Mouse (Mus musculus) embryonic fibroblast, embryonic 13.5 days (primary cell): ENCODE measurements around the gene Itga3. TPM values are rescaled to one million over a fixed set of nuclear protein-coding genes. Genes with fewer than 3 reads are reported as not detected.
A peak's percentile ranks its signal among the peaks of the same experiment; 100 is the strongest.

Experiments
- H3K27ac ChIP-seq: 2 replicates; pipeline ENCODE4 v1.5.1; 2012; ENCODE audit warnings: low read length, control low read depth, inconsistent platforms; ENCODE audit not compliant: insufficient read depth
- H3K4me1 ChIP-seq: 2 replicates; pipeline ENCODE4 v1.6.1; 2011; ENCODE audit warnings: low read length; ENCODE audit not compliant: control insufficient read depth, insufficient read depth
- H3K4me3 ChIP-seq: 2 replicates; pipeline ENCODE4 v1.5.1; 2011; ENCODE audit warnings: mild to moderate bottlenecking, control low read depth, low read length; ENCODE audit not compliant: insufficient read depth
- CTCF ChIP-seq: IDR thresholded peaks from 2 replicates; pipeline ENCODE4 v1.5.1; 2011; ENCODE audit warnings: mild to moderate bottlenecking, control low read depth, low read length, moderate library complexity, borderline replicate concordance; ENCODE audit not compliant: insufficient read depth
- POLR2A ChIP-seq: IDR thresholded peaks from 2 replicates; pipeline ENCODE4 v1.6.1; 2011; ENCODE audit warnings: low read depth, mild to moderate bottlenecking, control low read depth, low read length, moderate library complexity
- polyA plus RNA-seq: library from polyadenylated mRNA; stranded (reverse); fragments of >200 nt; gene quantifications from 2 replicates; pipeline ENCODE4 v1.2.4, GENCODE M21; 2011; ENCODE audit warnings: low read depth; ENCODE audit not compliant: missing spikeins, insufficient read length

The Itga3 gene
- polyA plus RNA-seq, 1 experiment = 6.9 TPM

DNA sequence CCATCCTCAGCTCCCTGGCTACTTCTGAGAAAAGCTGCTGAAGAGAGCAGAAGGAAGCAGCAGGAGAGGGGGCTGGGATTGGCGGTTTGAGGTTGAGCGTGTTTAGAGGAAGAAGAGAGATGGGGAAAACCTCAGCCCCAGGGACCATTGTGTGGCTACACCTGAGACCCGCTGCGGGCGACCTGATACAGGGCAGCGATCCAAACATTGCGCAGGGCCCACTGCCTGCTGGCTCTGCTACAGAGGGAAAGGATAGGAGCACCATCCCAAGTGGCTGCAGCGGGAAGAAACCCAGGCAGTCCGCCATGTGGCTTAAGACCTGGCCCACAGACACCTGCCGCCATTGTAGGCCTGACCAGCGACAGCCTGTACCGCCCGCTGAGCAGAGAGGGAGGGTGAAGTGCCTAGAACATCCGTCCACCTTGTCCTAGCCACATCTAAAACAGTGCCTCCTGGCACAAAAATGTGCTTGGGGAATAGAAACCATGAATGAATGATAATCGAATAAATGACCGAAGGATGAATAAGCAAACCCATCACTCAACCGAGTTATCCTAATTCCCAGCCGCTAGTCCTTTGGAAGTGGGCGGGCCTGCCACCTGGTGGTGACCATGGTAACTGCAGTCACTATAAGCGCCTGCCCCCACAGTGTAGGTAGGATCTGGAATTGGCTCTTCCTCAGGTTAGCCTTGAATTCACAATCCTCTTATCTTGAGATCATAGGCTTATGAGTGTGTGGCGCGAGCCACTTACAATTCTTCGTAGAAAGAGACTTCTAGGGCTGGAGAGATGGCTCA, 30.0 kb upstream of the Itga3 start:
- Histone ChIP-seq H3K4me3 (no peak overlapping the region), H3K4me1 (peaks cover 8% of the 10 kb centered on the region), H3K27ac (no peak overlapping the region)
- TF ChIP-seq POLR2A = no peak
- peak; percentile 83; the same call in 1 of the 2 replicates for TF ChIP-seq CTCF

DNA sequence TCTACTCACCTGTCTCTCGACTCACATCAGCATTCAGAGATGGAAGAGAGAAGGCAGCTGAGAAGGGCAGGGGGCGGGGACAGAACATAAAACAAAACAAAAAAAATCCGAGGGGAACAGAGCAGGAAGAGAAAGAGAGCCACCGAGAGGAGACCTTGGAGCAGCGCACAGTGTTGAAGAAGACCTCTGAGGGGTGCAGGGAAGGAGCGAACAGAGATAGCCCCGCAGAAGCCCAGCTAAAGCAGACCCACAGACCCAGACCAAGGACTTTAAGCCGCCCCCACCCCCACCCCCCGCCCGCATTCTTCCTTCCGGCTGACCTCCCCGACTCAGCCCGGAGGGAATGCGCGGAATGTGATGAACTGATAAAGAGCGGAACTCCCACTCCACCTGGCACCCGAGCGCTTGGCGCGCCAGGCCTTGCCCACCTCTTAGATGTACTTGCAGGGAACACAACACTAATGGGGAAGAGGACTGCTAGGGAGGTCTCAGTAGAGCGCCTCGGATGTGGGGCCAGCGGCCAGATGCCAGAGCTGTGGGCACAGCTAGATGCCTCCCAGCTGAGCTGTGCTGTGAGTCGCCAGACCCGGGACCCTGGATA, 28.8 kb upstream of the Itga3 start:
- no peak overlapping the region for H3K27ac ChIP-seq
- H3K4me3 ChIP-seq = no peak overlapping the region; the same call in 1 of the 2 replicates
- TF ChIP-seq CTCF = no peak
- TF ChIP-seq POLR2A = no peak

DNA sequence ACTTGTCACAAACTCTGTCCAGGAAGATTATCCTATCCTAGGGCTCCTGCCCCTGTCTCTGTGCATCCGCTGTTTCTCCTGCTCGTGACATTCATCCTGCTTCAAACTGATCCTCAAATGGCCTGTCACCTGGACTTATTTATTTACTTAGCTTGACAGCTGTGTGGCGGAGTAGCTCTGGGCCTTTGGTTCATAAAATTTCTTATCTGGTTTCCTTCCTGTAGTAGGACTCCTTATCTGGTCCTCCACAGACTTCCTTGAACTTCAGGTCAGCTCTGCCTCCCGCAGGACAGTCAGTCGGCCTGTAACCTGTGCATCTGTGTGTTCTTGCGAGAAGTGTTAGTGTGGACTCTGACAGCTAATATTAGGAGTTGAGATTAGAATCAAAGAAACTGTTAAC, 27.7 kb upstream of the Itga3 start:
- H3K4me3 ChIP-seq = no peak overlapping the region
- TF ChIP-seq POLR2A (no peak), CTCF (no peak)
- H3K4me1 ChIP-seq = peaks cover 8% of the 10 kb centered on the region
- H3K27ac ChIP-seq = no peak overlapping the region

More for the DNA sequence above, 28.8 kb upstream of the Itga3 start:
- H3K4me1 ChIP-seq = peaks cover 8% of the 10 kb centered on the region

DNA sequence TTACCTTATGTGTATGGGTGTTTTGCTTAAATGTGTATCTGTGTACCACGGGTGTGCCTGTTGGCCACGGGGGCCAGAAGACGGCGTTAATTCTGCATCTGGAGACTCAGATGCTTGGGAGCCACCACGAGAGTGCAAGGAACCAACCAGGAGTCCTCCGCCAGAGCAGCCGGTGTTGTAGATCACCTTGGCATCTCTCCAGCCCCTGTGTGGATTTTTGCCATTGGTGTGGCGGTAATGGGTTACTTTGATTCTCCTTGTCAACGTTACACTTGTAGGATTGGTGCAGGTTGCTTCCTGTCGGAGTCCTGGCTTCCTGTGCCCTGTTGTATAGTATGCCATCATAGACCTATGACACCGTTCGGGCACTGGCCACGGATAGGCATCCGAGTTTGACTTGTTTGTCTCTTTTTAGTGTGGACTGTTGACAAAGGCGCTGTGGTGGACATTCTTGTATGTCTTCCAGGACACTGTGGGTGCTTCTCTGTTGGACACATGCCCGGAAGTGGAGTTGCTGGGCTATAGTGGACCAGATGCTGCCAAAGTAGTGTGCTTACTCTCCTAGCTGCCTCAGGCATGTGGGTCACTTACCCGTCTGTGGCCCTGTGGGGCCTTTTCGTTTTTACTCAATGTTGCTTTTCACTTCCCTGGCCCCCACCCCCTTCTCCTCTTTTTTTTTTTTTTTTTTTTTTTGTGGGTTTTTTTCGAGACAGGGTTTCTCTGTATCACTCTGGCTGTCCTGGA, 25.7 kb upstream of the Itga3 start:
- Histone ChIP-seq H3K4me3 (no peak overlapping the region), H3K4me1 (peaks cover 15% of the 10 kb centered on the region), H3K27ac (no peak overlapping the region)
- TF ChIP-seq CTCF = no peak
- TF ChIP-seq POLR2A = no peak

DNA sequence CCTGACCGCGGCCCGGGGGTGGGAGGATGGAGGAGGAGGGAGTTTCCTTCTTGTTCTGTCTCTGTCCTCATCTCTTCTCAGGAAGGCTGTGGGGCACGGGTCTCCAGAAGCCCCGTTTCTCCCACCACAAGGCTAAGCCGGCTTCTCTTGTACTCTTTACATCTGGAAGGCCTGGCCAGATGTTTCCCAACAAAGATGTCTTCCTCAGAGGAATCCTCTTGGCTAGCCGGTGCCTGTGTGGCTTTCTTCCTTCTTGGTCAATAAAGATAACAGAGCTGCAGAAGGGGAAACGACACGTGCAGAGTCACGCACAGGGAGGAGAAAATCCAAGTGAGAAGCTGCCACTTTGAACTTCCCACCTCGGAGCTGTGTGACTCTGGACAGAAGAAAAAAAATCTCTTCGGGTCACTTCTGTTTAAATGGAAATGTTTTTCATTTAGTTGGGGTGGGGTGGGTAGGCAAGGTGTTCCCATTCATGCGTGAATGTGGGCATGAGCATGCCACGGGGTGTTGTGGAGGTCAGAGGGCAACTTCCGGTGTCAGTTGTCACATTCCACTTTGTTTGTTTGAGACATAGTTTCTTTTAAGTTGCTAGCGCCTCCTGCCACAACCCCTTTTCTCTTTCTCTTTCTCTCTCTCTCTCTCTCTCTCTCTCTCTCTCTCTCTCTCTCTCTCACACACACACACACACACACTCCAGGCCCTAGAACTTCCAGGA, 24.6 kb upstream of the Itga3 start:
- Histone ChIP-seq H3K4me3 (no peak overlapping the region), H3K27ac (no peak overlapping the region), H3K4me1 (peaks cover 18% of the 10 kb centered on the region)
- TF ChIP-seq POLR2A (no peak), CTCF (no peak)

DNA sequence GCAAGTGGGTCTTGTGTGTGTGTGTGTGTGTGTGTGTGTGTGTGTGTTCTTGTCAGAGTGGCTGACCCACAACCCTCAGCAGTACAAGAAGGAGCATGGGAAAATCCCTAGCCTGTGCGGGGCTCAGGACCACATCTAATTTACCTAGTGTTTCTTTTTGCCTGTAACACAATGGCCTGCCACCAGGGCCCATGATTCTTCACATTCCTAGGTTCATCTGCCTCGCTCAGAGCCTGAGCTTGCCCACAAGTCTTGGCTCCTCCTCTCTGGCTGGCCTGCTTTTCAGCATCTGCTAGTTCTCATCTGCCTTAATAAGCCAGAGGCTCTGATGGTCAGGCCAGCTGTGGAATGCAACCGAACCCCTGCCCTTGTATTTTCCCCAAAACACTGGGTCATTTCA, 23.8 kb upstream of the Itga3 start:
- TF ChIP-seq CTCF (no peak), POLR2A (no peak)
- Histone ChIP-seq H3K4me1 (peaks cover 11% of the 10 kb centered on the region), H3K27ac (no peak overlapping the region), H3K4me3 (no peak overlapping the region)

DNA sequence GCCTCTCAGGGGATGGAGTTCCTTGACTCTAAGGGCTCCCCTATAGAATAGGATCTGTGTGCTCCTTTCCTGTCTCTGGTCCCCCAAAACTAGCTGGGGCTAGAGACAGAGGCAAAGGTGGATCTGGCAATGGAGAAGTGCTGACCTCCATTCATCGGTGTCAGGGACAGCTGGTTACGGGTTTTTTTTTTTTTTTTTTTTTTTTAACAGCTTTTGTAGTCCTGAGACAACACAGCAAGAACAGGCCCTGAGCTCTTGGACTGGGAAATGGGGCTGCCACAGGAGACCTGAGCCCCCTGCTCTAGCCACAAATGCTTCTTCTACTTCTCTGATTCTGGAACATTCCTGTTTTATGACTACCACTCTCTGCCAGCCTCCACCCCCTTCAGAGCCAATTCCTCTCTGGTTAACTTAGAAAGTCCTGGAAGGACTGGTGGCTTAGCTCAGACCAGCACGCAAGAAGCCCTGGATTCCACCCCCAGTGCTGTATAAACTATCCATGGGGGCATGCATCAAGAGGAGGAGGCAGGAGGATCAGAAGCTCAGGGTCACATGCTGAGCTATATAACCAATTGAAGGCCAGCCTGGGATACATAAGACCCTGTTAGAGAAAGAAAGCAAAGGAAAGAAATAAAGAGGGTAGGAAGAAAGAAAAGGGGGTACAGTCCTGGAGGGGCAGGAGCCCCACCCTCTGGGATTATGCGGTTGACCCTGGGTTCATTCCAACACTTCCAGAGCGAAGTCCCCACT, 21.9 kb upstream of the Itga3 start:
- Histone ChIP-seq H3K4me1 (peaks cover 10% of the 10 kb centered on the region), H3K27ac (peak overlapping the region; percentile 80), H3K4me3 (no peak overlapping the region)
- TF ChIP-seq POLR2A (no peak), CTCF (no peak)

DNA sequence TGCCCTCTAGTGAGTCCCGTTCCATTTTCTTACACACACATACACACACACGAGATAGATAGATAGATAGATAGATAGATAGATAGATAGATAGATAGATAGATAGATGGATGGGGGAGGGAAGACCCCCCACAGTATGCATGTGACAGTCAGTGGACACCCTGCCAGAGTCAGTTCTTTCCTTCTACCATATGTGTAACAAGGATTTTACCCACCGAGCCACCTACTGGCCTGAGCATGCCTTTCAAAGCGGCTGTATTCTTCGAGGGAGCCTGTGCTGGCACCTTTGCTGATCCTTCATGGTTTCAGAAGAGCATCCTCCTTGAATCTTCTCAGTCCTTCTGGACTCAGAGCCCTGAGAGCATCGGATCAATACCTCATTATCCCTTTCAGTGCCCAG, 21.3 kb upstream of the Itga3 start:
- Histone ChIP-seq H3K4me1 (peaks cover 14% of the 10 kb centered on the region), H3K27ac (peak overlapping the region; percentile 80), H3K4me3 (no peak overlapping the region)
- TF ChIP-seq POLR2A (no peak), CTCF (no peak)
